Mouse (Mus musculus) spleen, embryonic (tissue): ENCODE results near the gene Syde2.
"Not testable (repeated sequence)": the region's sequence is repeated elsewhere in the genome, so short reads cannot be mapped to it uniquely, and the experiment has no call there.

Experiments
- CTCF ChIA-PET: fragments of 350-600 bp; sonication (Branson Sonifier 250); formaldehyde crosslinking; loops from one replicate; lab custom pipeline; 2022; lab: Charles Lee

Gene Syde2

DNA sequence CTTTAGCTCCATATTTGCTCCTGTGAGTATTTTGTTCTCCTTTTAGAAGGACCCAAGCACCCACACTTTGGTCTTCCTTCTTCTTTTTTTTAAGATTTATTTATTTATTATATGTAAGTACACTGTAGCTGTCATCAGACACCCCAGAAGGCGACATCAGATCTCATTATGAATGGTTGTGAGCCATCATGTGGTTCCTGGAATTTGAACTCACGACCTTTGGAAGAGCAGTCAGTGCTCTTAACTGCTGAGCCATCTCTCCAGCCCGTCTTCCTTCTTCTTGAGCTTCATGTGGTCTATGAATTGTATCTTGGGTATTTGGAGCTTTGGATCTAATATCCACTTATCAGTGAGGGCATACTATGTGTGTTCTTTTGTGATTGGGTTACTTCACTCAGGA lies 22.1 kb upstream of the Syde2 start:
- CTCF ChIA-PET: not testable (repeated sequence)

DNA sequence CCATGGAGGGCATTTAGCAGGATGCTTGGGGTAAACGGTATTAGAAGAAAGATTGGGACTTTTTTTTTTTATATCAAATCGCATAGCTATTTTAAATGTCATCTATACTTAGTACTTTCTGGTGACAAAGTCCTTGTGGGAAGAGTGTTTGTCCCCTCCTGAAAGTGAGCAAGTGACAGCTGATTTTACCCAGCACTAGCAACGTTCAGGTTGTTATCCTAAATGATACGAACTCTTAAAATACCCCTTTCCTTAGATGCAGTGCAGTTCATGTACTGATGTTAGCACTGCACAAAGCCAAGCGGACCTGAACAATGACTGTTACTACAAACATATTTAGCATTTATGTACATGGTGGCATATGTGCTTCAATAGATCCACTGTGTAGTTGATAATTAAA lies 20.9 kb upstream of the Syde2 start:
- CTCF ChIA-PET: no interaction called here

DNA sequence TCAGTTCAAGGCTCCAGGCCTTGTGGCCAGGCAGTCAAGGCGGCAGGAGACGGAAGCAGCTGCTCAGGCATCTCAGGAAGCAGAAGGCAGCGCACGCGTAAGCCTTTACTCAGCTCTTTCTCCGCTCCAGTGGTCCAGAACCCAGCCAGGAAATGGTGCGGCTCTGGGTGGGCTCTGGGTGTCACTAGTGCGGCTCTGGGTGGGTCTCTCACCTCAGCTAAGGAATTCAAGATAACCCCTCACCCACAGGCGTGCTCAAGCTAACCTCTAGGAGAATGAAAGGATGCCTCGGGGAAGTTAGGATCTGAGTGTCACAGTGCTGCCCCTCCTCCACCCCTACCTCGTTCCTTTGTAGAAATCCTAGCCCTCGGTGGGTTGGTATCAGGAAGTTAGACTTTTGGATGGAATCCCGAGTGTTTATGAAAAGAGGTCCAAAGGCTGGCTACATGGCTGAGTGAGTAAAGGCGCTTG lies 18.6 kb upstream of the Syde2 start:
- CTCF ChIA-PET: no interaction called here

DNA sequence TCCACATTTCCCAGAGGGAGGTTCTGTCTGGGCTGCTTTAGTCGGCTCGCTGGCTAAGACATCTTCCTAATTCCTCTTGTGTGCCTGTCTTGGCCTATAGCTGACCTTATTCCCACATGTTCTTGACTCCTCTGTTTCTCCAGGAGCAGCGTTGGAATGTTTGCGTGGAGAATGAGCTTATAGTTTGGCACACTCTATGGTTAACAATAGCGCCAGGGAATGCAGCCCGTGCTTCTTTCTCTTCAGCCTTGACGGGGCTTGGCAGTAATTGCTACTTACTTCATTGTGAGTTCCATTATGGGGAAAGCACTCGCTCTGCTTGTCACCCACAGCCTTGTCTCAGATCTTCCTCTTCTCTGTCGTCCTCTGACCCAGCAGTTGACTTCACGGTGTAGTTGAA lies 16.2 kb upstream of the Syde2 start:
- CTCF ChIA-PET: no interaction called here

DNA sequence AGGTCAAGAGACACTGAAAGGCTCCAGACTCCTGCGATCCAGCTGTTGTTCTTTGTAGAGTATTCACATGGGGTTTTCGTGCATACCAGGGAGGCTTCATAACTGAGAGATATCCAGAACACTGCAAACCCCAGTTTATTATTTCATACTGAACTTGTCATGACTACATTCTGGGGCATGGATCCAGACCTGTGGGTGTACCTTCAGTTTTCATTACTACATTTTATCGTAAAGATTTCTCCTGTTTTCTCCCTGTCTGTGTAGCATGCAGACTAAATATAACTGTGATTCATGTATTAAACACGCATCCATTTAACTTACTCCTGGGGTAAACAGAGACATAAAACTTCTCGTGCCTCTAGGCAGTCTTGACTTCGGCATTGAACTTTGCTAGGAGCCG lies 12.7 kb upstream of the Syde2 start:
- CTCF ChIA-PET: interaction anchor here (0.7 kb wide), 1 partner anchor 617 kb away, joined by 3 read pairs; no protein-coding TSS in a partner anchor

DNA sequence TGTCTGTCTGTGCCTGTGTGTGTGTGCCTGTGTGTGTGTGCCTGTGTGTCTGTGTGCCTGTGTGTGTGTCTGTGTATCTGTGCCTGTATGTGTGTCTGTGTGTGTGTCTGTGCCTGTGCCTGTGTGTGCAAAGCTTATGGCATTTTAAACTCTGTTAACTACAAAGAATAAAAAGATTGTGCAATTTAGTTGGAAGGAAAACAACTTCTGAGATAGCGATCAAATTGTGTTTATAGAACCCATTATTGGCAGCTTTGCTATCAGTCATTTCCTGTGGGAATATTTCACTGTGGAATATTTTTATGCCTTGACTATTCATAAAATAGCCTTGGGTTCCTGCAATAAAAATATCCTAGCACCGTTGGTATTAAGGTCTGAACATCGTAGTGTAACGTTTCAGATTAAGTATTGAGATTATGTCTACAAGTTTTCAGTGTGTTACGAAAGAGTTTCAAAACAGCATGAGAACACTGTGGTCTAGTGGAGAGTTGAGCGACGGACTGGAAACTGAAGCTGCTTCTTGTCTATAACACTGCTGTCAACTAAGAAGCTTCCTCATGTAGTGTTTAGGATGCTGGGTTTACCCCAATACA lies 2.2 kb upstream of the Syde2 start:
- CTCF ChIA-PET: no interaction called here

DNA sequence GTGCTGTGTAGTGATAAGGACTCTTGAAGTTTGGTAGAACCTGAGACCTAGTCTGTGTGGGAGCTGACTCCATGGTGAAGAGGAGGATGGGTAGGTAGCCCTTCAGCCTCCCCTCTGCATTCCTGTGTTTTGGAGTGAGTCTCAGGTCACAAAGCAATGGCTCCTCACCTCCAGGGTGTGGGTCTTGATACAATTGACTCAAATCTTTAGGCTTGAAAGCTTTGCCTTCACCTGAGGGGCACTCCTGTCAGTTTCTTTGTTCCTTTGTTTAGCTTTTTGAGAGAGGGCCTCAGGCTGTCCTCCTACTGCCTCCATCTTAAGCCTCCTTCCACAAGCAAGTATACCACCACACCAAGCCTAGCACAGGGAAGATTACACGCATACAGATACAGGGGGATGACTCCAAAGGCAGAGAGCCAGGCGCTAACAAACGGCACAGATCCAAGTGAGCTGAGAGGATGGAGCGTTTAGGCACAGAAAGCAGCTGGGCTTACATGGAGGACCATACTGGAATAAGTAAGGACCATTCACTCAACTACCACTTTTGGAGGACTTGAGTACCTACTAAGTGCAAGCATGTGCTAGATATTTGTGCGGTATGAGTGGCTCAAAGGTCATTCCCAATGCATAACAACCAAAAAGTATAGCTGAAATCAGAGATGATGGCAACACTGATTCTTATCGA lies 1.2 kb upstream of the Syde2 start:
- CTCF ChIA-PET: no interaction called here

DNA sequence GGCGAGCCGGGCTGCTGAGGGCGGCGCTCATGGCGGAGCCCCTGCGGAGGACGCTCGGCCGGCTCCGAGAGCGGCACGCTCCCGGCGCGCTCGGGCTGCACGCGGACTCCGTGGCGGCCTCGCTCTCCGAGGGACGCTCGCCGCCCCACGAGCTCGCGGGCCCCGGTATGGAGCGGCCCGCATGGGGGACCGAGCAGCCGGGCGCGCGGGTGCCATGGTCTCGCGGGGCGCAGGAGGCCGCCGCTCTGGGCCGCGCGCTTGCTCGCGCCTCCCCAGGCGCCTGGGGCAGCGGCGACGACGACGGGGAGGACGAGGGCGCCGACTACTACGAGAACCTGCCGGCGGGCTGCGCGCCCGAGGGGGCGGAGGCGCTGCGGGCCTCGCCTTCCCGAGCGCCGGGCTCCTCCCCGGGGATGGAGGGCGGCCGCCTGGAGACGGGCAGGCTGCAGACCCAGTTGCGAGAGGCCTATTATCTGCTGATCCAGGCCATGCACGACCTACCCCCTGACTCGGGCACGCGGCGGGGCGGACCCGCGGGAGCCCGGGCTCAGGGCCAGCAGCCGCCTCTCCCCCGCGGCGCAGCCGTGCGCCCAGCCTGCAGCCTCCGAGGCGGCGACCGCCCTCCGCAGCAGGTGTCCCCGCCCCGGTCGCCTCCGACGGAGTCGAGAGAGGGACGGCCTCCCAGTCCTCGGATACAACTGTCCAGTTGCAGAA lies 457 bp downstream of the Syde2 start:
- CTCF ChIA-PET: no interaction called here

DNA sequence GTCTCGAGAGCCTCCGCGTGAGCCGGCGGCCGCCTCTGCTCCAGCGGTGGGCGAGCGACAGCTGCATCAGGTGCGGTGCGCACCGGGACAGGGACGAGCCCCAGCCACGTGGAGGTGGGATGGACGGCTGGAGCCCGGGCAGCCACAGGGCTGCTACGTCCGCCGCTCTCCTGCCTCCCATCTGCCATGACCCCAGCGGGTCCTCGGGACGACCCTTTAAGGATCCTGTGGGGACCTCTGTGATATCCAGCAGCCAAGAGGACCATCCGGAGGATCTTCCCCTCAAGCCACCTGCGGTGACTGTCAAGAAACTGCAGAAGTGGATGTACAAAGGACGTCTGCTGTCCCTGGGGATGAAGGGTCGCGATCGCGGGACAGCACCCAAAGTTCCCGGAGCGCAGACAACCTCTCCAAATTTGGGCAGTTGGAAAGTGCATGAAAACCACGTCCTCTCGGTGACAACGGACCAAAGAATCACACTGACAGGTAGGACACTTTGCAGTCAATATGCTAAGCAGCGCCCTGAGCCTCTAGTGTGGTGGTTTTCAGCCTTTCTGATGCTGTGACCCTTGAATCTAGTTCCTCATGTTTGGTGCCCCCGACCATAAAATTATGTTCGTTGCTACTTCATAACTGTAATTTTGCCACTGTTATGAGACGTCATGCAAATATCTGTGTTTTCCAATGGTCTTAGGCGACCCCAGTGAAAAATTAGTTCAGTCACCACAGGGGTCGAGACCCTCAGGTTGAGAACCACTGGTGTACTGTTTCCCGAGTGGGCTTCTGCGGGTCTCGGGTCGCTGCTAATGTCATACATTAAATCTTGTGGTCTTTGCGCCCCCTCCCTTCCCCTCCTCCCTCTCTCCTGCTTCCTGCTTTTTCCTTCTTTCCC lies 1.3 kb downstream of the Syde2 start:
- CTCF ChIA-PET: interaction anchor here (0.6 kb wide), 1 partner anchor 354 kb away, joined by 5 read pairs; no protein-coding TSS in a partner anchor

DNA sequence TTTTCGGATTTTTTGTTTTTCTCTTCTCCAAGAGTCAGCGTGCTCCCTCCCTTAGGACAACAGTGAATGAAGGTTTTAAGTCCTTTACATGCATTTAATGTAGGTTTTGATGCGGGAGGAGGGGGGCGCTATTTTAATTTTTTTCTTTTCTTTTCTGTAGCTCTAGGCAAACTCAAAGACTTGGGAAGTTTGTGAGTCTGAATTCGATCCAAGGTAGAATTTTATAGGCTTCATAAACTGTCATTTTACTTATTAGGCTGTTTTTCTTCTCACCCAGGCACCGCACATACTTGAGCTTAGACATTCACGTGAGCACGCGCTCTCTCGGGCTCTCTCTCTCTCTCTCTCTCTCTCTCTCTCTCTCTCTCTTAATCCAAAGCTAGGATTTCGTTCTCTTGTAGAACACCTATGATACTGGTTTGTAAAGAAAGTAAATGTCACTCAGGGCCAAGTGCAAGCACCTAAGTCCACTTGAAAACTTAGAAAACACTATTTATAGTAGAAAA lies 2.0 kb downstream of the Syde2 start:
- CTCF ChIA-PET: interaction anchor here (0.6 kb wide), 1 partner anchor 354 kb away, joined by 5 read pairs; no protein-coding TSS in a partner anchor

DNA sequence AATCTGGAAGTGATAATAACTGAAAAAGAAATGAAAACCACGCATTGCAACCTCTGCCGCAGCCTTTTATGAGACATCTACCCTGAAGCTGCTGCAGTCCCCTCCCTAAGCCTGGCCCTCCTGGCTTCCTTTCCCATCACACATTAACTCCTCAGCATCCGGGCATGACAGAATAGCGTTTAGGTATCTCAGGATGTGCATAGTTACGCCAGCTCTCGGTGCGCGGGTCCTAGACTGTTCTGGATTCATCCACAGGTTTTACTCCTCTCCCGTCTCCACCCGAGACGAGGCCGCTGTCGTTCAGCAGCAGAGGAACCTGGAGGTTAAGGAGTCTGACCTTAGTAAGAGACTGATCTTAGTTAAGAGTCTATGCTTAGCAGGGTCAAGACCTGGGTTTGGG lies 3.5 kb downstream of the Syde2 start:
- CTCF ChIA-PET: no interaction called here

DNA sequence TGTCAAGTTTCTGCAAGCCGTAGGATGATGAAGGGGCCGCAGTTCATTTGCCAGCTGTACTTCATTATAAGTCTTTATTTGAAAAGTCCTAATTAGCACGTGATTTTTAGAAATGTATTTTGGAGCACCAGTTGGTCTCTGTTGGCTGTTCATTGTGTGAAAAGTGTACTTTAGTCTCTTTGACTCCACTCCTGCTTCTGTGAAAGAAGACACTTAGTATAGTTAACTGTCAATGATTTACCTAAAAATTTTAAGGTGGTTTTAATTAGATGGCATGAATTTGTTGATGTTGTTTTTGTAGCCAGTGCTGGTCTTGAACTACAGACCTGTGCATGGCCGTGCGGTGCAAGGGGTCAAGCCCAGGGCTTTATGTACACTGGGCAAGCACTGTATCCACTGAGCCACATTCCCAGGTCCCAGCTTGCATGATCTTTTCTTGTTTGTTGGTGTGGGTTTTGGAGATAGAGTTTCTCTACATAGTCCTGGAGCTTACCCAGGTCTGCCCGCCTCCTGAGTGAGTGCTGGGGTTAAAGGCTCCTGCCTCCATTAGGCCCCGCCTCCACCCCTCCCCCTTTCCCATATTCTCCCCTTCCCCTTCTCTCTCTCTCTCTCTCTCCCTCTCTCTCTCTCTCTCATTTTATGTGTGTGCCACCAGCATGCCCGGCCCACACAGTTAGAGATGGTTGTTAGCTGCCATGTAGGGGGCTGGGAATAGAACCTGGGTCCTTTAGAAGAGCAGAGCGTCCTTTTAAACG lies 4.5 kb downstream of the Syde2 start:
- CTCF ChIA-PET: no interaction called here

DNA sequence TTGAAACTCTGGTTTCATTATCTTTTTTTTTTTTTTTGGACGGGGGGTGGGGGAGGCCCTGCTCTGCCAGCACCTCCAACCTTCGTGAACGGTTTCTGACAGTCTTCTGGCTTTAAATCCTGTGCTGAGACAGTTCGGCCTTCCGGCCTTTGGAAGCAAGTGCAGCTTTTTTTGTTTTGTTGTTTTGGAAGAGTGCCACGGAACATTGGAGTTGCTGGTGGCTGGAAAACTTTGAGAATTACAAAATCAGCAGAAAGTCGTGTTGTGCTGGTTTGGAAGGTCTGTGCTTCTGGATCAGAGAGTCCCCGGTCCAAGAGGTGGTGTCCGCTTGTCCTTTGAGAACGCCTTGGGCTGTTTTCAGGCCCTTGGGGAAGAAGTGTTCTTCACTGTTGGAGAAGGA lies 5.1 kb downstream of the Syde2 start:
- CTCF ChIA-PET: no interaction called here

DNA sequence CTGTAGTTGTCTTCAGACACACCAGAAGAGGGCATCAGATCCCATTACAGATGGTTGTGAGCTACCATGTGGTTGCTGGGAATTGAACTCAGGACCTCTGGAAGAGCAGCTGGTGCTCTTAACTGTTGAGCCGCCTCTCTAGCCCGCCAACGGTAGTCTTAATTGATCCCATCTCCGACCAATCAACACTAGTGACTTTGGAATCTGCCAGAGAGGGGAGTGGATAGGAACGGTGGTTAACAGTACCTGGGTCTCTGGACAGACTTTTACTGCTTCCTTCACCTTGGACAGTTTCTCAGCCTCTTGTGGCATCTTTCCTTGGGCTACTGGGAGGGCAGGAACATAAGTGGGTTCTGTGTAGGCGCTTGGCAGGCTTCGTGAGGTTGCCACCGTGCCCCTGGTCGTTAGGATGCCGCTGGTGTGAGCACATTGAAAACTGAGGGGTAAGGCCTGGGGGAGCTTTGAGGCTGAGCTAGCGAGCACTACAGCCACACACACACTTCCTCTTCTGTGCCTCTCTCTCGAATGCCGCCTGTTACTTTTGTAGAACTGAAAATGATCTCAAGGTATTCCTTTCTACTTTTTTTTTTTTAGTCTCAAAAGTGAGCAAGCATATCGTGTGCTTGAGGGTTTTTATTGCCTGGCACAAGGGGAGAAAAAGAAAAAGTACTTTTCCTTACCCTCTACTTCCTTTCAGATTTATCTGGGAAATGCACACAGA lies 6.0 kb downstream of the Syde2 start:
- CTCF ChIA-PET: no interaction called here

DNA sequence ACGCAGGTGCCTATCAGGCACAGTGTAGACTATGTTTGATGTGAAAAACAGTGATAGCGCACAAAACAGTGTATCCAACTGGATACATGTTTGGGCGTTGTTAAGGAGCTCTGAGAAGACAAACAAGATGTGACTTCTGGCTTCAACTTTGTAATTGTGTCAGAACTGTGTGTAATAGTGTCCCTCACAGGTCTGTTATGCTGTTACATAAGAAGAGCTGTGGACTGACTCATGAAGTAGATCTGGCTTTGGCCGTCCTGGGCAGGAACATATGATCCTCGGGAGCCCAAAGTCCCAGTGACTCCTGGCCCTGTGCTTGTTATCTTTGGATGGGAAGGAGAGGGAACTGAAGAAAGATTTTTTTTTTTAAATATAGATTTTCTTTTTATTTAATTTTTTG lies 7.8 kb downstream of the Syde2 start:
- CTCF ChIA-PET: interaction anchor here (0.7 kb wide), 1 partner anchor 64 kb away, joined by 3 read pairs; no protein-coding TSS in a partner anchor

DNA sequence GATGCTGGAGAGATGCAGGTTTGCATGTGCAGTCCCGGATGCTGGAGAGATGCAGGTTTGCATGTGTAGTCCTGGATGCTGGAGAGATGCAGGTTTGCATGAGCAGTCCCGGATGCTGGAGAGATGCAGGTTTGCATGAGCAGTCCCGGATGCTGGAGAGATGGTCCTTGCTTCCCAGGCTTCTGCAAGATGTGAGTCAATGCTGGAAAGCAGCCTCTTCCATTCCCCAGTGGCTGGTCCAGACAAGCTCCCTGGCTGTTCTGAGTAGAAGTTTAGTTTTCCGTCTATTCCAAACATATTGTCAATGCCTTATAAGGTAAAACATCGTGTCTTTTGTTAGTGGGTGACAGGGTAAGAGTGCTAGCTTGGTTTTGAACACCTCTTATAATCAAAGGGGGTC lies 8.9 kb downstream of the Syde2 start:
- CTCF ChIA-PET: not testable (repeated sequence)

DNA sequence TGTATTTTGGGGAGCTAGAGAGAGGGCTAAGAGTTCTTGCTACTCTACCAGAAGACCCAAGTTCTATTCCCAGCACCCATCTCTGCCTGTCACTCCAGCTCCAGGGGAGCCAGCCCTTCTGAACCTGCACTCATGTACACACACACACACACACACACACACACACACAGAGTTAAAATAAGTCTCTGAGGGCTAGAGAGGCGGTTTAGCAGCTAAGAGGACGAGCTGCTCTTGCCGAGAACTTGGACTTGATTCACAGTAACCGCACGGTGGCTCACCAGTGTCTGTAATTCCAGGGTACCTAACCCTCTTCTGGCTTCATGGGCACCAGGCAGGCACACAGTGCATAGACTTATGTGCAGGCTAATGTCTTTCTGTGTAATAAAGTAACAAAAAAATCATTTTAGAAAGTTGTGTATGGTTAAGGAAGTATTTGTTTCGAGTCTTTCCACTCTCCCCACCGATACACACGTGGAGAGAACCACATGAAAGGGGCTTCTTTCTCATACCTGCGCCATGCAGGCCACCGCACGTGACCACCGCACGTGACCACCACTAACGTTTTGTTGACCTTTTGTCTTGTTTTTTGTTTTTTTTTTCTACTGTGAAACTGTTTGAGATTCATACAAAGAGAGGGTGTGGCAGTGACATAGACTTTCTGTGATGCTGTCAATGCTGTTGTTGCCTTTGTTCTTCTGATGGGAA lies 16.8 kb downstream of the Syde2 start:
- CTCF ChIA-PET: no interaction called here

DNA sequence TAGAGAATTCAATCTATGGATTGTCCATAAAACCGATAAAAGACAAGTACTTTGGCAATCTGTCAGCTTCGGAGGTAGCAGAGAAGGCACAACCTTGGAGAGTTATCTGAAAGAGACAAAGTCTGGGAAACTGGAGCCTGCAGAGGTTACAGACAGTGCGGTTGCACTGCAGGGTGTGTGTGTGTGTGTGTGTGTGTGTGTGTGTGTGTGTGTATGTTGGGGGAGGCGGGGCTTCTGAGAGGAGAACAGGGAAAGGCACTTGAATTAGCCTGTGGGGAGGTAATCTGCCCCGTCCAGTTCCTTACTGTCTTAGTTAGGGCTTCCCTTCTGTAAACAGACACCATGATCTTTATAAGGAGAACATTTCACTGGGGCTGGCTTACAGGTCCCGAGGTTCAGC lies 20.2 kb downstream of the Syde2 start:
- CTCF ChIA-PET: no interaction called here

DNA sequence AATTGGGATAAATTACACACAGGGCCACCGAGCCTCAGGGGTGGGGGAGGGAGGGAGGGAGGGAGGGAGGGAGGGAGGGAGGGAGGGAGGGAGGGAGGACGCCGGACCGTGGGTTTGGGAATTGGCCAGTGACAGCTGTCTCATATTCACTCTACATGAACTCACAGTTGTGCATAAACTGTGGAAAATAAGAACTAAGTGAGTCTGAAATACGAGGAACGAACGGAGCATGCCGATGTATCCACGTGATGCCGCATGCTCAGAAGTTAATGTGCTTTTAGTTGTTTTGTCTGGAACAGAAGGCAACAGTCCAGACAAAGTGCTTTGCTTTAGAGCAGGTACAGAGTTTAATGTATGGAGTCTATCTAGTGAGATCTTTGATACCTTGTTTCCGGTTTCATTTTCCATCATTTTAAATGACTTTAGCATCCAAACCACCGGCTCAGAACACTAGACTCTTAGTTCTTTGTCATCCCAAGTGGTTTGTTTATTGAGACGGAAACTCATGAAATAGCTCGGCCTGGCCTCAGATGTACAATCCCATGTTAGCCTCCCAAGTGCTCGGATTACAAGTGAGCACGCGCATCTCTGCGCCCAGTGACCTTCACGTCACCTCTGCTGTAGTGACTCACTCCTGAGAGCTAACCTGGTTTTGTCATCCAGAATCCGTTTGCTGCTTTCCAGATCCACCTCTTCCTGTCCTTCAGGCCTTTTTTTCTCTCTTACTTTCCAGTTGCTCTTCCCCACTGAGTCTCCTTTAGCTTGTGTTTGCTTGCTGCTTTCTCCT lies 22.4 kb downstream of the Syde2 start:
- CTCF ChIA-PET: no interaction called here
